10 mouse cellular contexts compared by ENCODE assay signal in genomic region chr7:66477475-66477874, GRCm38 (mm10). TPM values are rescaled to one million over a fixed set of nuclear protein-coding genes. Genes with fewer than 3 reads are reported as not detected.
DNase-seq lines count a peak whose midpoint lies in the region; ATAC-seq and TF ChIP-seq lines count a peak whose summit lies in the region.
"Had no signal": no experiment of that assay in that cellular context is flagged by ENCODE, and none has a peak within 500 bp of the region (broad histone marks: within the 10 kb centered on the region; RNA-seq: fewer than 3 reads in every experiment).

No protein-coding gene starts in this region.

- H3K27me3 ChIP-seq in heart, embryonic 11.5 days (ENCODE audit: control insufficient read depth, insufficient read depth, low read length), result no peaks in the 10 kb centered on the region
- no peaks in the 10 kb centered on the region for H3K27me3 ChIP-seq in lung, embryonic 14.5 days (ENCODE audit: insufficient read depth, low read length)
- H3K27me3 ChIP-seq in forebrain, embryonic 10.5 days (ENCODE audit: poor library complexity, severe bottlenecking), result peaks cover 20% of the 10 kb centered on the region

- no peaks in the 10 kb centered on the region for H3K36me3 ChIP-seq in heart, embryonic 11.5 days (ENCODE audit: control insufficient read depth, insufficient read depth, low read length)
- no peaks in the 10 kb centered on the region for H3K36me3 ChIP-seq in lung, embryonic 14.5 days (ENCODE audit: insufficient read depth)
- H3K36me3 ChIP-seq in forebrain, embryonic 10.5 days (replicated peaks), result no peaks in the 10 kb centered on the region

- H3K4me2 ChIP-seq in heart, embryonic 11.5 days, result peak overlapping the region; percentile 31
- no peak overlapping the region for H3K4me2 ChIP-seq in lung, embryonic 14.5 days
- H3K4me2 ChIP-seq: hindbrain, embryonic 14.5 days had no signal

- H3K27ac ChIP-seq in heart, embryonic 11.5 days (ENCODE audit: low read depth, low read length), result no peak overlapping the region
- no peak overlapping the region for H3K27ac ChIP-seq in lung, embryonic 14.5 days (ENCODE audit: low read depth)
- H3K27ac ChIP-seq in forebrain, embryonic 10.5 days, result no peak overlapping the region
- H3K27ac ChIP-seq: hindbrain, embryonic 14.5 days had no signal

- no peaks in the 10 kb centered on the region for H3K9me3 ChIP-seq in heart, embryonic 11.5 days (replicated peaks; ENCODE audit: control insufficient read depth, low read length)
- H3K9me3 ChIP-seq in lung, embryonic 14.5 days (ENCODE audit: low read depth, low read length), result no peaks in the 10 kb centered on the region
- H3K9me3 ChIP-seq in forebrain, embryonic 10.5 days, result no peaks in the 10 kb centered on the region

- intact Hi-C loops in heart, postnatal 25 days (cut with DNase I), result no loop called here

- H3K4me1 ChIP-seq in heart, embryonic 11.5 days (ENCODE audit: control insufficient read depth, insufficient read depth, low read length), result peaks cover 2% of the 10 kb centered on the region; the same call in 1 of the 2 replicates
- H3K4me1 ChIP-seq in lung, embryonic 14.5 days (ENCODE audit: insufficient read depth), result no peaks in the 10 kb centered on the region
- H3K4me1 ChIP-seq in forebrain, embryonic 10.5 days, result peaks cover 36% of the 10 kb centered on the region

- no peak for DNase-seq in heart, postnatal 25 days (ENCODE audit: low spot score)
- peak; percentile 48 for DNase-seq in lung, embryonic 14.5 days
- no peak for DNase-seq in lung, postnatal 25 days (ENCODE audit: low spot score)
- DNase-seq in adrenal gland, postnatal 36 days, result peak; percentile 66 to 67
- peak; percentile 41 for DNase-seq in mesoderm, embryonic 11.5 days (ENCODE audit: low read depth, low spot score)
- DNase-seq in forebrain, embryonic 10.5 days (ENCODE audit: extremely low spot score, low spot score), result no peak
- no peak for DNase-seq in cerebellum, adult 11-12 months

- H3K9ac ChIP-seq in heart, embryonic 11.5 days (ENCODE audit: low read depth, low read length), result no peak overlapping the region
- no peak overlapping the region for H3K9ac ChIP-seq in lung, embryonic 14.5 days
- H3K9ac ChIP-seq: hindbrain, embryonic 14.5 days had no signal

- no peak for ATAC-seq in heart, embryonic 11.5 days (replicated peaks; ENCODE audit: insufficient number of reproducible peaks, low FRiP score, low TSS enrichment)
- no peak for ATAC-seq in lung, embryonic 14.5 days (ENCODE audit: insufficient read depth)
- ATAC-seq: midbrain, embryonic 16.5 days had no signal

- 44% methylated on average over 5 of the region's 5 CpGs for WGBS in heart, embryonic 11.5 days (ENCODE audit: insufficient replicate concordance)
- WGBS in lung, embryonic 14.5 days, result 51% methylated on average over 5 of the region's 5 CpGs
- 79% methylated on average over 5 of the region's 5 CpGs for WGBS in forebrain, embryonic 10.5 days

- no peak for TF ChIP-seq CTCF in lung, embryonic 14.5 days (IDR thresholded peaks at IDR 0.05; ENCODE audit: low read depth)

- H3K4me3 ChIP-seq in heart, embryonic 11.5 days (ENCODE audit: low read depth, low read length), result no peak overlapping the region
- H3K4me3 ChIP-seq in lung, embryonic 14.5 days (ENCODE audit: low read depth, low read length), result no peak overlapping the region
- no peak overlapping the region for H3K4me3 ChIP-seq in forebrain, embryonic 10.5 days

RNA-seq across cellular contexts. Expression of gene Aldh1a3, which starts 50.2 kb away (rescaled TPM):
- polyA plus RNA-seq in heart, embryonic 11.5 days (2014; fragmentation: Nextera tagmentation; extraction: Ambion mirVana), result 0.56 and 0.76 TPM in 2 replicates
- total RNA-seq in heart, postnatal 25 days (2021), result 1 to 10 TPM in 1 of 2 experiments, under 1 TPM in 1; 0.87 to 1.2 TPM
- polyA plus RNA-seq in lung, embryonic 14.5 days (2014; fragmentation: Nextera tagmentation; extraction: Ambion mirVana), result 1.4 and 1.5 TPM in 2 replicates
- 10 to 100 TPM in 1 of 2 experiments, 1 to 10 TPM in 1; 9.2 to 10.4 TPM for total RNA-seq in adrenal gland, postnatal 36 days (2021)
- polyA plus RNA-seq in forebrain, embryonic 10.5 days (2016; fragmentation: Nextera tagmentation; extraction: Ambion mirVana), result 30.4 and 30.6 TPM in 2 replicates

Comparison
In these comparisons a context has a peak if more than half of its experiments do, and no peak if none do; other contexts are left out.
1. DNase-seq: peak in lung, embryonic 14.5 days (single experiment), adrenal gland, postnatal 36 days (2 of 2) and mesoderm, embryonic 11.5 days (single experiment); none in heart, postnatal 25 days (single experiment), lung, postnatal 25 days (single experiment), forebrain, embryonic 10.5 days (single experiment) and cerebellum, adult 11-12 months (single experiment).
2. RNA of gene Aldh1a3, which starts 50.2 kb away (polyA plus RNA-seq): 30.4 to 30.6 TPM in forebrain, embryonic 10.5 days; 1.4 to 1.5 TPM in lung, embryonic 14.5 days and 0.56 to 0.76 TPM in heart, embryonic 11.5 days; every median in the first group is over 10 times any median in the second.